In the genomic region with DNA sequence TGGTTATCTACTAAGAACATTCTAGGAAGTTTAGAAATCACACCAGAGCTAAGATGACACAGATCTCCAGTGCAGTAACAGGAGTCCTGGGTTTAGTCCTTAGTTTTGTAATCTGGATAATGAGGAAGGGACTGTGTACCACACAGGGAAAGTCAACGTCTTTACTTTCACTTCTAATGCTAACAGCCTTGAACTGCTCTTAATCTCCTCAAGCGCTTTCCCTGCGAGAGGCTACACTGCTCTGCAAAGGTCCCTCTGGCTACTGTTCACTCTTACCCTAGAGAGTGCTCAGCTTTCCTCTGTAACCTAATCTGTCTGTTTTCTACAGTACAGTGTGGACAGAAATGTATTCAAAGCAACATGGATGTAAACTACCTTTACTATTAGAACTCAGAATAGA, we compare ENCODE assay signal across 12 mouse cellular contexts. TPM values are rescaled to one million over a fixed set of nuclear protein-coding genes. Genes with fewer than 3 reads are reported as not detected.
A peak's percentile ranks its signal among the peaks of the same experiment; 100 is the strongest.
DNase-seq lines count a peak whose midpoint lies in the region; ATAC-seq and TF ChIP-seq lines count a peak whose summit lies in the region.
"Had no signal": no experiment of that assay in that cellular context is flagged by ENCODE, and none has a peak within 500 bp of the region (broad histone marks: within the 10 kb centered on the region; RNA-seq: fewer than 3 reads in every experiment).

No protein-coding gene starts in this region.

- H3K9ac ChIP-seq in heart, embryonic 16.5 days (ENCODE audit: low read length) = peak overlapping the region; percentile 58
- no peak overlapping the region for H3K9ac ChIP-seq in heart, embryonic 11.5 days (ENCODE audit: low read depth, low read length)
- H3K9ac ChIP-seq: embryonic facial prominence, embryonic 12.5 days; heart, embryonic 12.5 days had no signal

- DNase-seq in 416B (ENCODE audit: low read depth) = peak; percentile 56
- DNase-seq in thymus, postnatal 36 days = no peak
- no peak for DNase-seq in kidney, postnatal 25 days
- DNase-seq: cerebellum, adult 9-11 months; layer of hippocampus, adult 9-11 months; right cerebral cortex, postnatal 4 days had no signal

- ATAC-seq in heart, embryonic 16.5 days (replicated peaks; ENCODE audit: extremely low read depth, insufficient read depth, low FRiP score) = 0 out of 2 replicates have a peak, but pooled peaks have one; percentile 55
- no peak for ATAC-seq in heart, embryonic 11.5 days (replicated peaks; ENCODE audit: insufficient number of reproducible peaks, low FRiP score, low TSS enrichment)
- ATAC-seq in megakaryocyte, adult 5-6 weeks (ENCODE audit: poor library complexity, severe bottlenecking) = peak; percentile 40; the same call in 1 of the 2 replicates

- H3K27ac ChIP-seq in heart, embryonic 16.5 days (ENCODE audit: low read length) = peak overlapping the region; percentile 51; the same call in 1 of the 2 replicates
- no peak overlapping the region for H3K27ac ChIP-seq in heart, embryonic 11.5 days (ENCODE audit: low read depth, low read length)
- H3K27ac ChIP-seq in bone marrow macrophage, adult 2 months (ENCODE audit: insufficient read depth, low read depth, low read length) = no peak overlapping the region
- H3K27ac ChIP-seq: embryonic facial prominence, embryonic 12.5 days had no signal

- WGBS in heart, embryonic 16.5 days = 44% methylated on average over 3 of the region's 3 CpGs
- 60% methylated on average over 3 of the region's 3 CpGs for WGBS in heart, embryonic 11.5 days (ENCODE audit: insufficient replicate concordance)

- no peaks in the 10 kb centered on the region for H3K9me3 ChIP-seq in heart, embryonic 16.5 days (replicated peaks; ENCODE audit: control insufficient read depth, low read length)
- no peaks in the 10 kb centered on the region for H3K9me3 ChIP-seq in heart, embryonic 11.5 days (replicated peaks; ENCODE audit: control insufficient read depth, low read length)
- H3K9me3 ChIP-seq: embryonic facial prominence, embryonic 12.5 days; heart, embryonic 12.5 days had no signal

- 0 out of 2 replicates have a peak overlapping the region, but pooled peaks have one; percentile 15 for H3K4me3 ChIP-seq in heart, embryonic 16.5 days (ENCODE audit: low read length)
- H3K4me3 ChIP-seq in heart, embryonic 11.5 days (ENCODE audit: low read depth, low read length) = no peak overlapping the region
- H3K4me3 ChIP-seq in bone marrow macrophage, adult 2 months (ENCODE audit: insufficient read depth, low read length) = peak overlapping the region; percentile 14; the same call in 1 of the 2 replicates
- H3K4me3 ChIP-seq: embryonic facial prominence, embryonic 12.5 days; heart, embryonic 12.5 days had no signal

- H3K27me3 ChIP-seq in heart, embryonic 16.5 days (ENCODE audit: control insufficient read depth, insufficient read depth, low read length) = no peaks in the 10 kb centered on the region
- no peaks in the 10 kb centered on the region for H3K27me3 ChIP-seq in heart, embryonic 11.5 days (ENCODE audit: control insufficient read depth, insufficient read depth, low read length)
- H3K27me3 ChIP-seq: embryonic facial prominence, embryonic 12.5 days; heart, embryonic 12.5 days had no signal

- H3K36me3 ChIP-seq in heart, embryonic 16.5 days (ENCODE audit: control insufficient read depth, insufficient read depth) = 0 out of 2 replicates have a peak, but pooled peaks cover under 1% of the 10 kb centered on the region
- H3K36me3 ChIP-seq in heart, embryonic 11.5 days (ENCODE audit: control insufficient read depth, insufficient read depth, low read length) = 0 out of 2 replicates have a peak, but pooled peaks cover 3% of the 10 kb centered on the region
- H3K36me3 ChIP-seq: embryonic facial prominence, embryonic 12.5 days had no signal

- H3K4me1 ChIP-seq in heart, embryonic 16.5 days (ENCODE audit: control insufficient read depth, insufficient read depth, low read length) = peaks cover 6% of the 10 kb centered on the region; the same call in 1 of the 2 replicates
- H3K4me1 ChIP-seq in heart, embryonic 11.5 days (ENCODE audit: control insufficient read depth, insufficient read depth, low read length) = no peaks in the 10 kb centered on the region
- H3K4me1 ChIP-seq in bone marrow macrophage, adult 2 months (ENCODE audit: control insufficient read depth, insufficient read depth, low read length) = peaks cover 12% of the 10 kb centered on the region
- H3K4me1 ChIP-seq: embryonic facial prominence, embryonic 12.5 days; heart, embryonic 12.5 days had no signal

- TF ChIP-seq CTCF in bone marrow macrophage, adult 2 months (IDR thresholded peaks at IDR 0.05; ENCODE audit: low read depth, low read length) = no peak

- TF ChIP-seq POLR2A in bone marrow macrophage, adult 2 months (IDR thresholded peaks at IDR 0.05; ENCODE audit: borderline replicate concordance, low read depth, low read length) = no peak

- peak overlapping the region; percentile 50 for H3K4me2 ChIP-seq in heart, embryonic 16.5 days (ENCODE audit: low read depth, low read length)
- no peak overlapping the region for H3K4me2 ChIP-seq in heart, embryonic 11.5 days
- H3K4me2 ChIP-seq: embryonic facial prominence, embryonic 12.5 days; heart, embryonic 12.5 days had no signal

RNA-seq across cellular contexts. Expression of a gene that starts 30.7 kb away (rescaled TPM):
- 4.6 and 5.9 TPM in 2 replicates for polyA plus RNA-seq in heart, embryonic 16.5 days (2015; fragmentation: Nextera tagmentation; extraction: Ambion mirVana)
- polyA plus RNA-seq in heart, embryonic 11.5 days (2014; fragmentation: Nextera tagmentation; extraction: Ambion mirVana) = 9.8 and 10.5 TPM in 2 replicates
- polyA plus RNA-seq in bone marrow macrophage, adult 2 months (2012; ENCODE audit: insufficient read depth, insufficient read length, missing spikeins) = 15.0 and 18.5 TPM in 2 replicates
- 21.0 and 24.8 TPM in 2 replicates for total RNA-seq in megakaryocyte, adult 5-6 weeks (2015)
- total RNA-seq in megakaryocyte, adult 5-6 weeks (2017) = 29.4 and 31.8 TPM in 2 replicates

RNA-seq across cellular contexts. Expression of a gene that starts 31.0 kb away (rescaled TPM):
- polyA plus RNA-seq in heart, embryonic 16.5 days (2015; fragmentation: Nextera tagmentation; extraction: Ambion mirVana) = 35.1 and 39.2 TPM in 2 replicates
- polyA plus RNA-seq in heart, embryonic 11.5 days (2014; fragmentation: Nextera tagmentation; extraction: Ambion mirVana) = 43.7 and 44.4 TPM in 2 replicates
- 42.8 and 54.8 TPM in 2 replicates for polyA plus RNA-seq in bone marrow macrophage, adult 2 months (2012; ENCODE audit: insufficient read depth, insufficient read length, missing spikeins)
- total RNA-seq in megakaryocyte, adult 5-6 weeks (2015) = 48.7 and 53.7 TPM in 2 replicates
- total RNA-seq in megakaryocyte, adult 5-6 weeks (2017) = 47.4 and 58.8 TPM in 2 replicates
